Mouse (Mus musculus) embryo, embryonic 9.5 days (tissue): ENCODE data around the gene Tmem254b.
"Not testable (repeated sequence)": the region's sequence is repeated elsewhere in the genome, so short reads cannot be mapped to it uniquely, and the experiment has no call there.

Experiments used
- DNase-seq: peaks from one replicate; pipeline ENCODE4 v3.0.0-alpha.2; 2017; ENCODE audit errors: extremely low spot score

Tmem254b gene

DNA sequence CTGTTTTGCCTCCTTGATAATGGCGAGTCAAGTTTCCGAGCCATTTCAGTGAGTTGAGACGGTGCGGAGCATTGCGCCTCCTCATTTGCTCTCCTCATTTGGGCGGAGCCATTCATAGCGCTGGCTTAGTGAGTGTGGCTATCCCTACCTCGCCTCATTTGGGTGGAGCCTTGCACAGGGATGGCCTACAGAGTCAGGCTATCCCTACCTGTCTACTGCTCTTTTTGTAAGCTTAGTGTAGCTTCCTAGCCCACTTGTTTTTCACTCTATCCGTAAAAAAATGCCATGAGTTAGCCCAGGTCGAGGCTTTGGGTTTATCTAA lies at the start of gene Tmem254b:
Tmem254b (minus strand) TSS at position 116 of the 322 bp plus-strand sequence.
- DNase-seq = not testable (repeated sequence)

GRCm38 (mm10) chr14:26237183-26237582 lies 30.3 kb upstream of the Tmem254b start:
- DNase-seq = not testable (repeated sequence)

DNA sequence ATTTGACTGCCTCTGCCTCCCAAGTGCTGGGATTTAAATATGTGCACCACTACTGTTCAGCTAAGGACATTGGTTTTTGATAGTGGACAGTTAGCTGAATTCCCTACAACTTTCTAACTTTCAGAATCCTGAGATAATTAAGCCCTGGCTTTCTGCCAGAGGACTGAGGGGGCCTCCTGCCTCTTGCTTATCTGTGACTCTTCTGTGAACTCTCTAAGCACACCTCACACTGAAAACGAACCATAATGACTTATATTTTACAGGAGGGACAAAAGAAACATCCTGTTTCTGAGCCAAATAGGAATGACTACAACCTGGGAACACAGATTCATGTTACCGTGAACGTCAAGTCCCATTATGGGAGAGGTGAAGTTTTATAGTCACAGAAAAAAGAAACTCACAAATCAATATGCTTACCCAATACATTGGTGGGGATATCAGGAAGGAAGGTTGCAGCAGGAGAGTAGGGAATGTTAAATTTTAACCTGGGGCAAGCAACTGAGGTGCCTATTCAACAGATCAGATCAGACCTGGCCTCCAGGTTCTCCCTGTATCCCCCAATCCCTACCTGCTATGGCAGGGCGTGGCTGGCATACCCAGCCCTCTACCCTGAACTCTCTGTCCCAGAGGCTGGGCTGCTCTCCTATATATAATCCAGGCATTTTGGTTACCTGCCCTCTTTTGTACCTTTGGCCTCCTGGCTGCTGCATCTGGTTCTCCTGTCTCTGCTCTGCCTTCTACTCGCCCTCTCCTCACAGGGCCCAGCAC lies 9.6 kb upstream of the Tmem254b start:
- not testable (repeated sequence) for DNase-seq

DNA sequence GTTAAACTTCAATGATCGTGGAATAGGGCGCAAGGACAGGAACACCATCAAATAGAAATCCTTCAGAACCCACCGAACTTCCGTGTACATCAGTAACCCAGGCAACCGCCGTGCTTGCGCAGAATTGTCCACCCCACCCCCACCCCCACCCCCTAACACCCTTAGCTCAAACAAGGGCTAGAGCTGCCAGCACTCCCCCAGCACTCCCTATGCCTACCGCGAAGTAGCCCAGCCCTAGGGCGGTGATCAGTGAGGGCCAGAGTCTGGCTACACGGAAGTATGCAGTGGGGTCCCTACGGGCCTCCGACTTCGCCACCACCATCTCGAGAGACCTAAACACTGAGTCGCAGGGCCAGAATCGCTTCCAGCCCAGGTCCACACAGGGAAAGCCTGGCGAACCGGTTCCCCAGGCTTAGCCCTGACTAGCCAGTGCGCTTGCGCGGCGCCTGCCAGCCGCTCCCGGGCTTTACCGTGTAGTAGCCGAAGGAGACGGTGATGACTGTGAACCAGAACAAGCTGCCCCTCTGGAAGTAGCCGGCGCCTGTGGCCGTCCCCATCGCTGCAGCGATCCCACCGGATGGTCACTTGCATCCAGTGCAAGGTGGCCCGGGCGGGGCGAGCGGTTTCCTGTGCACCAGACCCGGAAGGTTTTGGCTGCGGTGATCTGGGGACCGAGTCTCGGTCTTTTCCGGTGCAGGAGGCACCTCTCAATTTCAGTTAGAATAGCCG lies 480 bp downstream of the Tmem254b start:
- not testable (repeated sequence) for DNase-seq

DNA sequence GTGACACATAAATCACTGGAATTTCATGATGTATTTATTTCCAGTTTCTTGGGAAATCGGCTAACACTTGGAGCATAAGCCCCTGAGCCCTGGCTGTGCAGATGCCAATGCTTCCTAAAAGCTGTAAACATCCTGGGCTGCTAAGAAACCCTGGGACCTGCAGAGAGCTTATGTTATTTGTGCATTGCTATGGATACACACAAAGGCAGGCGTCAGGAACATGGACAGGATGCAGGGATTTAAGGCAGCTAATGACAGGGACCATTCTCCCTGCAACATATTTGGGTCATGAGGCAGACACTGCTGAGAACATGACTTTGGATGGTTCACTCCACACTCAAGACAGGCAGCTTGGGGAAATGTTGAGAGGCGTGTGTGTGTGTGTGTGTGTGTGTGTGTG lies 9.0 kb downstream of the Tmem254b start:
- not testable (repeated sequence) for DNase-seq

DNA sequence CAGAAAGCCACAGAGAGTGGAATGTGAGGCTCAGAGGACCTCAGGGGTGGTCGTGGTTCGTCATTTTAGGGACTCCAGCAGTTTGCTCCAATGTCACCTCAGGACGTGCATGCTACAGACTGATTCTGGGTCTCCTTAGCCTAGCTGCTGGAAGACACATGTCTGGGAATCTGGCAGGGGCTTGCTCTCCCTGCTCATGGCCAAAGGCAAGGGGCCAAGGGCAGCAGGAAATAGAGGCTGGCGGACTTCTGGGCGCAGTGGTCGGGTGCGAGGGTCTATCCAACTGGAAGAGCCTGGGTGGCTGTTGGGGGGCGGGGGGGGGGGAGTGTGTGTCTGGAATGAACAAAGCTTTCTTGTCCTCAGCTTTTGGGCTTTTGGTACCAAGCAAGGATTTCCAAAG lies 18.5 kb downstream of the Tmem254b start:
- DNase-seq = not testable (repeated sequence)

DNA sequence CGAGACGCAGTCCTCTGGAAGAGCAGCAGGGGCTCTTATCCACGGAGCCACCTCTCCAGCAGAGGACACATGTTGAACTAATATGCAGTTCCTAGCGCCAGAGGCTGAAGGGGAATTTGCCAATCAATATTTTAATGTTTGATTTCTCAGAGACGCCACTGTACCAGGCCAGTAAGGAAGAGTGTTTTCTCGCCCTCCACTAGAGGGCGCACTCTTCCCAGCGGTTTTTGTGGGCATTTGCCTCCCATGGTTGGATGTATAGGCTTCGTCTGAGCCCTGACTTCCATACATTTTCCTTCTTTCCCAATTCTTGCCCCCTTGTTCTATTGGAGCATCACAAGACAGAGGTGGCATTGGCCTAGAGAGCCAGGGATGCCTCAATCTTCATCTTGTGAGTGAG lies 20.2 kb downstream of the Tmem254b start:
- not testable (repeated sequence) for DNase-seq

- DNase-seq = not testable (repeated sequence)
Observed at GRCm38 (mm10) chr14:26182380-26182779, 24.5 kb downstream of the Tmem254b start, which contains the start of gene Plac9b. Plac9b (minus strand) TSS chr14:26182480.

DNA sequence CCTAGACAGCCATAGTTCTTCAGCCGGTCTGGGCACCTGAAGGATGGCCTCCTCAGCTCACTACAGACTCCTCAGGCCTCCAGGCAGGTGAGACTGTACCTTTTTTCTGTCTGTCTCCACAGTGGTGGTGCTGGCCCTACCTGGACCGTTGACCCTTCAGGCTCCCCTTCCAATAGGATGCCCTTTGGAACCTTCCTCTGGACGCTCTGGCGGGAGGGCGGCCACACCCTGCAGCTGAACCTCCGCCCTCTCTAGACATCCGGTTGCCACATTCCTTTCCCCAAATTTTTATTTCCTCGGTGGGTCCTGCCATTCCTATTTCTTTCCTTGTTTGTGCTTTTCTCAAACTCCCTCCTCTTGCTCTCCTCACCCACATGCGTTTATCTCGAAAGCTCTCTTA lies 25.2 kb downstream of the Tmem254b start:
- not testable (repeated sequence) for DNase-seq

DNA sequence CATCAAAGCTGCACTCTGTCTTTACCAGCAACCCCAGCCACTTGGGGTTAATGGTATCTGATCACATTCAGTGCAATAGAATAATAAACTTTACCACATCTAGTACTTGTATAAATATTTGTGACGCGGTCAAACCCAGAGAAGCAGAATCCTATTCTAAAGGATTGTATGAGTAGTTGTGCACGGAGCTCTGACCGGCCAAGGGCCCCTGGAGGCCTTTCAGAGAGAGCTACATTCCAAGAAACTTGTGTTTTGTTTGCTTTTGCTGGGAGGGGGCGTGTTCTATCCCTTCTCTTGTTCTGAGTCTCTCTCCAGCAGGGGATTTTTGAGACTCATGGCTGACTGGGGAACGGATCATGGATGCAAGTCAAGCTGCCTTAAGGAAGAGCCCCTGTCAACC lies 31.8 kb downstream of the Tmem254b start:
- not testable (repeated sequence) for DNase-seq

- not testable (repeated sequence) for DNase-seq
Observed at GRCm38 (mm10) chr14:26173955-26174354, 32.9 kb downstream of the Tmem254b start.

- DNase-seq = not testable (repeated sequence)
Observed at GRCm38 (mm10) chr14:26165266-26165665, 41.6 kb downstream of the Tmem254b start.

DNA sequence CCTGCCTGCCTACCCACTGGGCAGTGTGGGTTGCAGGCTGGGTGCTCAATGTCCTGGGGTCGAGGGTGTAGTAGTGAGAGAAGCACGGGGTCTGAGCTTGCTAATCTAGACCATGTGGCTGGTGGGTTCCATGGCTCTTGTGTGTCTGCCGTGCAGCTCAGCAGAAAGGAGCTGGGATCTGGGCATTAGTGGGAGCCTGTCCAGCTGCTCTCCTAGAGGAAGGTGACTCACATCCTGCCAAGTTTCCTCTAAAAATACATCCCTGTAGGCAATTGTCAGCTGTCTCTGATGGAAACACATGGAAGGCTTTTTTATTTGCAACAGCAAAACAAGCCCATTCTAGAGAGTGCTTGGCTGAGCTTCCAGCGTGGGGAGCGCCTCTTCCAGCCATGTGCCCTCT lies 44.4 kb downstream of the Tmem254b start:
- DNase-seq = not testable (repeated sequence)

GRCm38 (mm10) chr14:26161156-26161555 lies 45.7 kb downstream of the Tmem254b start:
- not testable (repeated sequence) for DNase-seq

DNA sequence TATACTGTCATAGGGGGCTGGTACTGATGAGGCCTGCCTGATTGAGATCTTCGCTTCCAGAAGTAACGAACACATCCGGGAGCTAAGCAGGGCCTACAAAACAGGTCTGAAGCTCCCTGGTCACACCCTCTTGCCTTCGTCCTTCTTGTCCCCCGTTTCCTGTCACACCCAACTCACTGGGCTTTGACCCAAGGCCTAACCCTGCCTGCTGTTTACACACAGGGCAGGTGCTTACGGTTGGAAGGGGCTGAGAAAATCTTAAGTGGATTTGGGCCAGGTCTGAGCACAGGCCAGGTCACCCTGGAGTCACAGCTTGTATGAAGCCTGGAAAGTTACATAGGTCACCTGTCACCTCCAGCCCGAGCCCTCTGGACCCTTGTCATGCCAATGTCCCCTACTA lies 50.8 kb downstream of the Tmem254b start:
- not testable (repeated sequence) for DNase-seq
